Mouse (Mus musculus) MN1 (cell line): Measurements from ENCODE around the gene Pecr.
A peak's percentile ranks its signal among the peaks of the same experiment; 100 is the strongest.

Experiments used
- DNase-seq: peaks from one replicate; pipeline ENCODE4 v3.0.0-alpha.2; 2016; ENCODE audit warnings: low spot score

The Pecr gene

DNA sequence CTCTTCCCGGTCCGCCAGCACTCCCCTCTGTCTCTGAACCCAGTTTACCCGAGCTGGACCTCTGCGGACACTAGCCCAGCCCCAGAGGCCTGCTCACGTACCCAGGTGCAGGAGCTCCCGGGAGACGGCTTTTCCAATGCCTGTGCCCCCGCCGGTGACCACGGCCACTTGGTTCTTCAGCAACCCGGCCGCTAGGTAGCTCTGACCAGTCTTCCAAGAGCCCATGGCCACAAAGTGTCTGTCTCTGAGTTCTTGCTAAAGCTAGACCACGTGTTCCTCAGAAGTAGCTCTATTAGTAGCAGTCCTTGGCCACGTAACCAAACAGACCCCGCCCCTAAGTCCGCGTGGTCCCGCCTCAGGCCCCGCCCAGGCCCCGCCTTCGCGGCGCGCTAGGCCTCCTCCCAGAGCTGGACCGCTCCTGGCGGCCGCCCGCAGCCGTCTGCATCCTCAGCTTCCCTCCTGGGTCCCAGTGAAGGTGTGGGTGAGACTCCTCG lies at the start of gene Pecr, which contains the start of gene Tmem169:
Pecr (minus strand) TSS at position 323 of the 494 bp plus-strand sequence.
Tmem169 (plus strand) TSS at position 378 of the 494 bp plus-strand sequence.
- DNase-seq = peak; percentile 95

DNA sequence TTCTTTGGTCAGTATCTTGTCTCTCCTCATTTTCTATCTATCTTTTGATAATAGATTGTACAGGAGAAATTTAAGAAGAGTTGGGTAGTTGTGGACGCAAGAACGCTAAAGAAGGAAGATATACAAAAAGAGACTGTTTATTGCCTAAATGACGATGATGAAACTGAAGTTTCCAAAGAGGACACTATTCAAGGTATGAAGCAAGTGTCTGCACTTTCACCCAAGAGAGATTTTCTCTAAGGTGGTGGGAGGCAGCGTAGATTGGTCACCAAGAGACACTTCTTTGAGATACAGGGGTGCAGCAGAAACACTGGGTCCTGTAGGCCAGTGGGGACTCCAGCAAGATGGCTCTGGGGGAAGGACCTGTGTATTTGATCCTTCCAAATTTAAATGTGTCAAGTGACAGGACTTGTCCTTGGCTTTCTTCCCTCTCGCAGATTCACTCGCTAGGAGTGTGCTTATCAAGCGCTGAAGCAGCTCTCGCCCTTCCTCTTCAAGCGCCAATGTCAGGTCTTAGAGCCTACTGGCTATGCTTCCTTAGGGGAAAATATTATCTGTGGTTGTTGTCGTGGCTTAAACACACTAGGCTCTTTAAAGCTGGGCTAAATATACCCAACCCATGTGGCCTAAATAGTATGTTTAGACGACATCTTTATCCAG lies 42.2 kb upstream of the Pecr start:
- no peak for DNase-seq

DNA sequence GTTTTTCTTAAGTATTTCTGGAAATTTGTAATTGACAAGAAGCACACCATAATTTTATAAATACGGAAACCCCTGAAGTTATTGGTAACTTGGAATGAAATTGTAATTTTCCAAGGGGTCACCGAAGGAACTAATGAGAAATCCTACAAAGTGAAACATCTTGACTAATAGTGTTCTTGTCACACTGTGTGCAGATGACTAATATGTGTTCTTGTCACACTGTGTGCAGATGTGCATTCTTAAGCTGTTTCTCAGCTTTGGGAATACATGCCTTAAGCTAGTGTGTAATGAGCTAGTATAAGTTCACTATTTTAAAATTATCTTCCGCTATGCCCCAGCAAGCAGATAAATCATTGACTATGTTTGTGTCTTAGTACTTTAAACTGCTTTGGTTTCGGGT lies 39.1 kb upstream of the Pecr start:
- no peak for DNase-seq

DNA sequence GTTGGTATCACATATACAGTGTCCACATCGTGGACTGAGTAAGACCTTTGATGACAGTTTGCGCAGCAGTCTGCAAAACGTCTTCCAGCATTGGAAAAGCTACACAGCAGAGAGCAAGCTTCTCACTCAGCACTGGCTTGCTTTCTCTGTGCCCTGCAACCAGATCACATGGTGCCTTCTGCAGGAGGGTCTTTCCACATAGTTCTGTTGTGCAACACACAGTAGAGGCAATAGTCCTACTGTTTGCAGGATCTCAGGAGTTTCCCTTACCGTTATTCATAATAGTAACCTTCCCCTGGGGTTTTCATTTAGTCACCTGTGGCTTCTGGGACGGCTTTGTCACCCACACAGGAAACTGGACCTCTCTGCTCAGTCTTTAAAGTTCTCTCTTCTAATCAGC lies 36.6 kb upstream of the Pecr start:
- no peak for DNase-seq

DNA sequence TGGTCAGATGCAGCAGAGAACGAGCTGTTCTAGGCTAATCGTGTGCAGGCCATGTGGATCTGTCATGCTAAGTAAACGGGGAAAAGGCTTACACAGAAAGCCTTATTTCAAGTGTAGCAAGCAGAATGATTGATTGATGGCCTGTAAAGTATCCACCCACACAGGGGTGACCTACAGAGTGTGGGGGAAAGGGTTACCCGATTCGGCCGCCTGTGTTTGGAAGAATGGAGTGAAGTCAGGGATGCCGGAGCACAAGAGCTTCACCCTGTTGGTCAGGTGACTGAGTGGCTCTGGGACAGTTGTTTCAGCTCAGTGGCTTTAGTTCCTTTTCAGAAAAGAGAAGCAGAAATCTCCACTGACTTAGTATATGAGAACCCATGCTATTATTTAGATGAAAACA lies 32.8 kb upstream of the Pecr start:
- DNase-seq = no peak

DNA sequence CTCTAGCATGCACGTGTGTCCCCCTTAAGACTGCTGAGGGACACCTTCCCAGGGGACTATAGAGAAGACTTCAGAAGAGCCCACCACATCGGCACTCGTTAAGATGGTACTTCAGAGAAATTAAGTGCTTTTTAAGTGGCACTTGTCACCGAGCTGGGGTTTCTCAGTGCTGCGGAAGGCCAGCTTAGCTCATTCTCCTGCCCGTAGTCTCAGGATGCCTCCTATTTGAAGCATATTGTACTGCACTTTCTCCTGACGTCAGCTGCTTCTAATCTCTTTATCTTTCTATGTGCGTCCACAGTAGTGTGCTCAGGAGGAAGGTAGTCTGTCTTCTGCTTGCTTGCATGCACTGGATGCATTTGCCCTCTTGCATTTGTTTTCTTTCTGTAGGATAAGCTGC lies 32.3 kb upstream of the Pecr start:
- DNase-seq = no peak

DNA sequence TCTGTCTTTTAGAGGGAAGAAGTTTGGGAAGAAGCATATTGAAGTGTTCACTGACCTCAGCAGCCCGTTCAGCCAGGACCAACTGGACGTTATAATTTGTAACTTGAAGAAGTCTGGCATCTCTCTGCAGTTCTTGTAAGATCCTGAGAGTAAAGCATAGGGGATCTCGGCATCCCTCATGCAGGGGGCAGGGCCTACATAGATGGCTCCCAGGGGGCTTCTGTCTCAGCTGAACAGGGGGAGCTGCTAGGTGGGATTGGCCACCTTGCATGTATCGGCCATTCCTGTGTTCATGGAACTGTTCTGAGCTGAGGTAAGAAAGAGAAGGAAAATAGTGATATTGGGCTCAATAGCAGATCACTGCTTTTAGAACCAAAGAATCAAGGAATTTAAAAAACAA lies 31.3 kb upstream of the Pecr start:
- DNase-seq = no peak

DNA sequence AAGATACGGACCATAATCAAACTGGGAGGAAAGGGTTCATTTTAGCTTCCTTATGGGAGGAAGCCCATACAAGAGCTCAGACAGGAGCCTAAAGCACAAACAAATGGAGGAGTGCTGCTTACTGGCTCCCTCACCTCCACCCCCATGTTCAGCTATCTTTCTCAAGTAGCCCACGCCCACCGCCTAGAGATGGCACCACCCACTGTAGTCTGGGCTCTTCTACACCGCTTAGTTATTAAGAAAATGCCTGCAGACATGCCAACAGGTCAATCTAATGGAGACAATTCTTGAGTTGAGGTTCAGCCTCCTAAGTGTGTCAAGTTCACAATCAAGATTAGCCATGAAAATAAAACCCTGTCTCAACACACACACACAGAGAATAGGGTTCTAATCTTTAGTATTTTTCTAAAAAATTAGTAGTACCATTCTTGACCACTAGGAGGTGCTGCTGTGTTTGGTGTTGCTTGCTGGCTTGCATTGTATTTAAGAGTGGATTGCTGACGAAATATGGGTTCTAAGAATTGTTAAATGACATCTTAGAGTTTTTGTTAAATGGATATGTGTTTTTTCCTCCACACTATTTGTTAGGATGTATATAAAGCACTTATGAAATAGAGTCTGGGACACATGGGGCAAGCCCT lies 29.4 kb upstream of the Pecr start:
- peak; percentile 70 for DNase-seq

DNA sequence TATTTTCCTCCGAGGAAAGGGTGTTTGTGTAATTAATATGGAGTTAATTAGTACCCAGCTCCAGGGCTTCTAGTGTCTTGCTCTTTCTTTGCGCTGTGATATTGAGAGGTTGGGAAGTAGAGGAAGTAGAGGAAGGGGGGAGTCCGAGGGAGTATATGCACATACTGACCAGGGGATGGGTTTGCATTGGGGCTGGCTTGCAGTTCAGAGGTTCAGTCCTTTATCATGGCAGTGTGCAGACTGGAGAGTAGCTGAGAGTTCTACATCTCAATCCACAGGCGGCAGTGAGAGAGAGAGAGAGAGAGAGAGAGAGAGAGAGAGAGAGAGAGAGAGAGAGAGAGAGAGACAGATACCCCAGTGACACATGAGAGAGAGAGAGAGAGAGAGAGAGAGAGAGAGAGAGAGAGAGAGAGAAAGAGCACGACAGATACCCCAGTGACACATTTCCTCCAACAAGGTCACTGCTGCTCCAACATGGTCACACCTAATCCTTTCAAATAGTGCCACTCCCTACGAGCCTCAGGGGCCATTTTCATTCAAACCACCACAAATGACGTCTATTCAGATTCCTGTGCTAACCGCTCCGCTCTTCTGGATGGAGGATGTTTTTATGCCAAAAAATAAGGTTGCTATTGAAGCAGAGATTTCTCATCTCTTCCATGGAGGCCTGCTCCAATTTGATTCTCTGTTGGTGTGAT lies 28.7 kb upstream of the Pecr start:
- no peak for DNase-seq

DNA sequence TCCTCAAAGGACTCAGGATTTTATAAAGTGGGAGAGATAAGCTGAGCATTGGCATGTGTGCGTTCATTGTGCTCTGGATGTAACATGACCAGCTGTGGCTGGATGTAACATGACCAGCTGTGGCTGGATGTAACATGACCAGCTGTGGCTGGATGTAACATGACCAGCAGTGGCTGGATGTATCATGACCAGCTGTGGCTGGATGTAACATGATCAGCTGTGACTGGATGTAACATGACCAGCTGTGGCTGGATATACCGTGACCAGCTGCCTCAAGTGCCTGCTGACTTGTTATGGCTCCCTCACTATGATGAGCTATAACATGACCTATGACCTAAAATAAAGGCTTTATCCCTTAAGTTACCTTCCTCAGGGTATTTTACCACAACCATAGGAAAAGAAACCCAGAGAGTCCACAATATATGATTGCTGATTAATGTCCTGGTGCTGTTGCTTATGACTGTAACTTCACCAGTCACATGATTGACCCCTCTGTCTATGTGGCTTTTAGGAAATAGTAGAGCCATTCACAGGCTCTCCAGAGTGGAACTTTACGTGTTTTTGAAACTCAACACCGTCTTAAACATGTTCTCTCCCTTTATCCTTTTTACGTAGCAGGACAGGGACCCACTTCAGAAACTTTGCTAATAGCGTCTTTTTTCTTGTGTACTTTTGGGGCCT lies 25.8 kb upstream of the Pecr start:
- peak; percentile 69 for DNase-seq

DNA sequence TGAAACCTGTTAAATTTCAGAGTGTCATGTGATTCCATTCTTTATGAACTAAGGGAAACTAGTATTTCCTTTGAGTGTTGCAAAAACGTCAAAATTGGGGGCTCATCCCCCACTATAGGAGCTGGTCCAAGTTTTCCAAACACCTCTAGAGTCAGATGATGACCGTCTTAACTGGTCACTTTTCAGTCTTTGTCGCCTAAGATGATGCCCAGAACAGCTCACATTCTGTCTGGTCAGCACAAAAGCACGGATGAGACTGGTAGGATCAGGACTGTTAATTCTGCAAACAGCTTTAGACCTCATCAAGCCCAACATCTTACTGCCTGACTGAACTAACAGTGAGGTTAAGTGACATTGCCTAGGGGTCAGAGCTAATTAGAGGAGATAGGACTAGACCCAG lies 24.8 kb upstream of the Pecr start:
- peak; percentile 20 for DNase-seq

DNA sequence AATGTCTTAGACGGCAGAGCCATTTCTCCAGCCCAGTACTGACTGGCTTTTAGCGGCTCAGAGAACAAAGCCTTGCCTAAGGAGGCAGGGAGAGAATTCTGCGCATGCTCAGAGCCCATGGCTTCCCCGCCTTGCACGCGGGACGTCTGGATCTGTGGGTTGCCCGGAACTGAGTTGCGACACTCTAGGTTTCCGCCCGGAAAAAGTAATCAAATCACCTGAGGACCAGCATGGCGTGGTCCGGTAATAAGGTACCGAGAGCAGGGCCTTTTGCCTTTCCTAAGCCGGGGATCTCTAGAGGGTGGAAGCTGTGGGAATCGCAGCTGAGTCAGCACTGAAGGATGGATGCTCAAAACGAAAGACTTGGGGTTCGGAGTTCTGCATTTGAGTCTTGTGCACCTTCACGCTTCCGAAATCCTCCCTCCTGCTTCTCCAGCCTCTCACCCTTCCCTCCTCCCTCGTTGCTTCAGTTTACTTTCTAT lies 23.2 kb upstream of the Pecr start, which contains the start of gene Xrcc5:
Xrcc5 (plus strand) TSS at position 105 of the 482 bp plus-strand sequence.
- DNase-seq = peak; percentile 97

DNA sequence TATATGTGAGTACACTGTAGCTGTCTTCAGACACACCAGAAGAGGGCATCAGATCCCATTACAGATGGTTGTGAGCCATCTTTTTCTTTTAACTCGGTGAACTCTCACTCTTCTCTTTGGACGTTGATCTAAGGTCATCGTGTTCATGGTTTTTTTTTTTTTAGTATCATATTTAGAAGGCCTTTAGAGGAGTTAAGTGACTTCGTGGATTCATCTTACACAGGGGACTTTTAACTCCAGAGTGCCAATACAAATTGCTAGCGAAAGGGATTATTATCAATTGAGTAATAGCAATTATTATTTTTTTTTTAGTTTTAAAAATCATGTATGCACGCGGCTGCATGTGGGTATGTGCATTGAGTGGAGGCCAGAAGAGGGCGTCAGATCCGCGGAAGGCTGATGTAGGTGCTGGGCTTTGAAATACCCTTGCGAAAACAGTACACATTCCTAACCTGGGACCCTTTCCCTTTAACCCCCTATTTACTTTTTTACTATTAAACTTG lies 22.6 kb upstream of the Pecr start:
- DNase-seq = no peak

DNA sequence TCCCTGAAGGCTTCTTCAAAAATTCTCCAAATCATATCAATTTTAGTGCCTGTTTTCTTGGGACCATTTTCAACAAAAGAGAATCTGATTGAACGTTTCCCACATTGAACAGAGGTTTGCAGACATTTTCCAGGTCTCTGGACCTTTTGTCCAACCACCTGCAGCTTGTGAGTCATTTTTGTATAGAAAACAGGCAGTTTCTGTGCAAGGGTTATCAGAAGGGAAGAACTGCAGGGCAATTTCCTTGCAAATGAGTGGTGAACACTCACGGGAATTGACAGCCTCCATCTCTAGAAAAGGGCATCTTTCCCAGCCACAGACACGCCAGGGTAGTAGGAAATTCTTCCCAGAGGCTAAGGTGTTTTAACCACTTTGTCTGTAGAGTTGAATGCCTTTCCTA lies 22.1 kb upstream of the Pecr start:
- DNase-seq = peak; percentile 21

DNA sequence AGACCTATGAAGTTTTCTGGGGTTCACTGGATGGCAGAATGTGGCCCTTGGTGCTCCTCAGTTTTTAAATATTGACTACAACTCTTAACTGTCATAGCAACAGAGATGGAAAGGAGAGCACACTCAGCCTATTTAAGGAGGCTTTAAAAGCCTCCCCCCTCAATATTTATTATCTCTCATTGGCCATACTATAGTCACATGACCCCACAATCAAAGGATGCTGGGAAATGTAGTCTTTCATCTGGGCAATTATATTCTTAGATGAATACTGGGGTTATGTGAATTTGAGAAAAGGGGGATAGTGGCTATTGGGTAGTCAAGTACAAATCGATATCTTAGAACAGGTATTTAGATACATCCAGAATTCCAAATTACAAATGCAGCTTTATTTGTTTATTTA lies 17.7 kb upstream of the Pecr start:
- DNase-seq = no peak

DNA sequence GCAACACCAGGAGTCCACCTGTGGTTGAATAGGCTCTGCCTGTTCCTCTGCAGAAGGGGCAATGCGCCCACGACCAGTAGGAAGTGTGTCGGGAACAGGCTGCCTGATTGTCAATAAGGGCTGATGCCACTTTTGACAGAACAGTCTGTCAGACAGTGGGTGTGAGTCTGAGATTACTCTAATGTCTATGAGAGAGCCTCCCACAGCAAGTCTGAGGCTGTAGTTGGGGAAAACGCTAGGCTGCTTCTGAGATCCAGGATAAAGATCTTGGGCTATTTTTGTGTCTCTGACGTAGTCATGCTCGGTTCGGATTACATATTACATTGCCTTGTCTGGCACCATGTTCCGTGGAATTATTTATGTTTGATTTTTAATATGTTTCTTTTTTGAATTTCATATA lies 11.6 kb upstream of the Pecr start:
- DNase-seq = no peak

DNA sequence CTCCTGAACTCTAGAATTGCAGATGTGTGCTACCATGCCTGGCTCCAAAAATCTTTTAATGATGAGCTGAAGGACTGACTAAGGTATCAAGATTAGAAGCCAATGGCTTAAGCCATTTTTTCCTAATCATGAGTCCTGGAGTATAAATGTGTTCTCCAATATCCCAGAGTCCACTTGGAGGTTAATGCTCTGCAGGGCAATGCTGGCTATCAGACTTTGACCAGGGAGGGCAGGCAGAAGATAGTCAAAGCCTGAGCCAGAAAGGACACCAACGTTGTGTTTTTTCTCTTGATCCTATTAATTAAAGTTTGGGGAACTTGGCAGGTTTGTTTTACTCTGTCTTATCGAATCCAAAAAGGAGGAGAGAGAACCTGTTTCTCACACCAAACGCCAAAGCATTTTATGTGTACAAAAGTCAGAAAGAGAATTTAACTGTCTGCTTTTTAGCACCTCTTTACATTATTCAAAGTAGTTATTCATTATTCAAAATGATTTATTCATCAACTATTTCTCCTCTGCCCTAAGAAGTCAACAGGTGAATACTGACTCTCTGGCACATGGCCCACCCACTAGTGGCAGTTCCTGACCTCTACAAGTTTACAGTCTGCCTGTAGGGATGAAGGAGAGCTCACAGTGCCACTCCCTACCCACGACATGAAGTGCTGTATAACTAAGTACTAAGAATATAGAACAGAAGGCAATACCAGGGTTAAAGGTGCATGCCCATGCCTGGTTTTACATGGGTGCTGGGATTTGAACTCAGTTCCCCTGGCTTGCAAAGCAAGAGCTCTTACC lies 10.0 kb upstream of the Pecr start:
- no peak for DNase-seq

DNA sequence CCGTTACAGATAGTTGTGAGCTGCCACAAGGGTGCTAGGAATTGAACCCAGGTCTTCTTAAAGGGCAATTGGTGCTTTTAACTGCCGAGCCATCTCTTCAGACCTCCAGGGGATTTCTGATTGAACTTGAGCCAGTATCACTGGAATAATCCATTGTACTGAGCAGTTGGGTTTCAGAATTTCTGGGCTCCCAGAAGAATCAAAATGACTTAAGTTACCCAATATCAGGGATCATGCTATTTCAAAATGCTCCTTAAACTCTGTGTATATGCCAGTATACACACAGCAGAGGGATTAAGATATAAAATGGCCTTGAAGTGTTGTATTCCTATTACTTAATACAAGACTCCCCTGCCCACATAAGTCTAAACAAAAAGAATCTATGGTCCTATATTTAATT lies 7.8 kb upstream of the Pecr start:
- DNase-seq = no peak

DNA sequence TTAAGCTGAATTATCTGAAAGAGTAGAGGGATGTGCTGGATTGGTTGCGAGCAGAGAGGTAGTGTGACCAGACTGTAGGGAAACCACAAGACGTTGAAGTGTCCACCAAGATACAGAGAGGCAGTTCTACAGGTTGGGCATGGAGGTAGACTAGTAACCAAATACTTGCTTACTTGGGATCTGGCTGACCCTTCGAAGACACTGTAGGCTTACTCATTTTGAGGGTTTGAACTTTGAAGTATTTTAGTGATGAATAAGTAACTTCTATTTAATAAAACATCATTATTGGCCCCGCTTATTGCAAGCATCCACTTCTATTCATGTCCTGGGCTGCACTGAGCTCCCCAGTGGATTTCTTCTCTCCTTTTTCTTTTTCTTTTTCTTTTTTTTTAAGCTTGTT lies 7.3 kb upstream of the Pecr start:
- DNase-seq = no peak

DNA sequence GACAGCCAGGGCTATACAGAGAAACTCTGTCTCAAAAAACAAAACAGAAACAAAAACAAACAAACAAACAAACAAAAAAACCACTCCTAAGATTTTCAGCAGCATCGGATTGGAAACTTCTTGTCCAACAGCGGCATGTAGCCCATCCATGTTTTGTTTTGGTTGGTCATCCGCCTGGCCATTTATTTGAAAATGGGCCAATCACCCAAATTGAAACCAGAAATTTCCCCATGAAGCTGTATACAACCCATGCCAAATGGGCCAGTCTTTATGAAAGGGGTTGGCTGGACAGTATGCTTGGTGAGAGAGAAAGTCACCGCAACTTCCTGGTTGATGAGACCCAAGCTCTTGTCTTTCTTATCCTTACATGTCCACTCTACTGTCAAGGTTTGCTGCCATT lies 6.8 kb upstream of the Pecr start:
- no peak for DNase-seq

DNA sequence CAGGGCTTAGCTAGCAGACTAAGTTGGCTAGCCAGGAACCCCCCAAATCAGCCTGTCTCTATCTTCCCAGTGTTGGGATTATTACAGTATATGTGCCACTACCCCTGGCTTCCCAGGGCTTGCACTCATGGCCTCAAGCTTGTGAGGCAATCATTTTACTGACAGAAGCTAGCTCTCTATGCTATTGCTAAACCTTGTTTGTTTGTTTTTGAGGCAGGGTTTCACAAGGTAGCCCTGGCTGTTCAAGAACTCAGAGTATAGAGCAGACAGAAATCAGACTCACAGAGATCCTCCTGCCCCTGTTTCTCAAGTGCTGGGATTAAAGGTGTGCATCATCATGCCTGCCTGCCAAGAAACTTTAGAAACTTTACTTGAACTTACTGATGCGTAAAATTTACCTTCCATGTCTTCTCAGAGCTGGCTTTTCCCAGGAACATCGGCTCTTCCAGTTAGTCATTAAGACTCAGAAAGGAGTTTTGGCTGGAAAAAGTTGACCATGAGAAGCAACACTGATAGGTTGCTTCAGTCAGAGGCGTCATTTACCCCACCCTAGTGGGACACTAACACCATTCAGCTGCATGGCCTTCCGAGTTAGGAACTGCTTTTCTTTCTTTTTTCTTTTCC lies 4.5 kb upstream of the Pecr start:
- no peak for DNase-seq
